Mouse (Mus musculus): ENCODE measurements around the gene Gje1.

DNA sequence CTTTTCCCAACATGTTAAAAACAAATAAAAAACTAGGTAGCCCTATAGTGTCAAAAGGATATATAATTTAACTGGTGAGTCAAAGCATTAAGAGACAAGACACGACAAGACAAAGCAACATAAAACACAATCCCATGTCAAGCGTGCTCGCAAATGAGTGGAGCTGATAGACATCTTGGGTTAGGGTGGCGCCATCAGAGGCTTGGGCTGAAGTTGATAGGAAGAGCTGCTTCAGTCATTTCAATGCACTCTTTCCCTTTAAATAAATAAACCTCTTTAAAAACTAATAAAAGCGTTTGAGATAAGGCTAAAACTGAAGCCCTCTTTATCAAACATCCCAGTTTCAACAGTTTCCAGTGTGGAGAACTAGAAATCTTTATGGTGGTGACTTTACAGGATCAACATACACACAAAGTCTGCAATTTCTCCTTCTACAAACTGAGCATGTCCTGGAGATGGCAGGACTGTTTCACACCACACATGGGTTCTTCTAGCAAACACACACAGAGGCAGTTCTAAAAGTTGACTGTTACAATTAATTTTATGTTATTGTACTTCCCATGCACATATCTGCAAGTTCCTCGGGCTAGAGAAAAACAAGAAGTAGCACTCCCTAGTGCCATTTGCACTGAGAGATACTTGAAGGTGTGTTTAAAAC lies 29.1 kb downstream of the Gje1 start:
- TF ChIP-seq CTCF (conservative IDR thresholded peaks at IDR 0.05; ENCODE audit: low read length): no peak
- no peak for TF ChIP-seq NANOG (IDR thresholded peaks at IDR 0.05; ENCODE audit: borderline replicate concordance, low read length)
